Mouse (Mus musculus) midbrain, embryonic 16.5 days (tissue): Measurements from ENCODE around the gene Gm21992. TPM values are rescaled to one million over a fixed set of nuclear protein-coding genes. Genes with fewer than 3 reads are reported as not detected.

Experiments
- ATAC-seq: fragments of 200-750 bp; cut with Nextera tagmentation; 2 replicates; pipeline ENCODE4 v1.8.0; 2017; ENCODE audit warnings: moderate TSS enrichment
- H3K27ac ChIP-seq: fragments of 300-500 bp; sonication (generic); 2 replicates; pipeline ENCODE4 v1.5.1; 2014; ENCODE audit warnings: mild to moderate bottlenecking, low read length, mixed read lengths
- H3K27me3 ChIP-seq: fragments of 300-500 bp; sonication (generic); 2 replicates; pipeline ENCODE4 v1.6.1; 2014; ENCODE audit warnings: low read depth, low read length, mixed read lengths; ENCODE audit not compliant: control insufficient read depth, insufficient read depth
- H3K36me3 ChIP-seq: fragments of 300-500 bp; sonication (generic); 2 replicates; pipeline ENCODE4 v1.6.1; 2014; ENCODE audit warnings: mild to moderate bottlenecking, low read length, moderate library complexity, mixed read lengths; ENCODE audit not compliant: control insufficient read depth, insufficient read depth
- H3K4me1 ChIP-seq: fragments of 300-500 bp; sonication (generic); 2 replicates; pipeline ENCODE4 v1.6.1; 2014; ENCODE audit warnings: mild to moderate bottlenecking, low read length, mixed read lengths; ENCODE audit not compliant: control insufficient read depth, insufficient read depth
- H3K4me2 ChIP-seq: fragments of 300-500 bp; sonication (generic); 2 replicates; pipeline ENCODE4 v1.6.1; 2014; ENCODE audit warnings: mild to moderate bottlenecking, low read length, mixed read lengths
- H3K4me3 ChIP-seq: fragments of 300-500 bp; sonication (generic); 2 replicates; pipeline ENCODE4 v1.5.1; 2014; ENCODE audit warnings: low read depth, mild to moderate bottlenecking, low read length, moderate library complexity, mixed read lengths
- H3K9ac ChIP-seq: fragments of 300-500 bp; sonication (generic); 2 replicates; pipeline ENCODE4 v1.6.1; 2014; ENCODE audit warnings: low read depth, low read length, mixed read lengths
- H3K9me3 ChIP-seq: fragments of 300-500 bp; sonication (generic); replicated peaks from 2 replicates; pipeline ENCODE4 v1.6.1; 2014; ENCODE audit warnings: mild to moderate bottlenecking, low read length, mixed read lengths; ENCODE audit not compliant: control insufficient read depth, poor library complexity, severe bottlenecking
- WGBS: fragments of 180-500 bp; shearing (Covaris S2); extraction: QIAGEN DNeasy Blood & Tissue Kit; methylation state at CpG from one replicate; pipeline ENCODE4 v1.1.7; 2014; 5-methylcytosine and 5-hydroxymethylcytosine counted together
- polyA plus RNA-seq: library from polyadenylated mRNA; unstranded; fragments of >200 nt; fragmentation: Nextera tagmentation; extraction: Ambion mirVana; gene quantifications from 2 replicates; pipeline ENCODE4 v1.2.1, GENCODE M21; 2015

Gene Gm21992
- polyA plus RNA-seq, 1 experiment from 2014 or later = 19.0 TPM

DNA sequence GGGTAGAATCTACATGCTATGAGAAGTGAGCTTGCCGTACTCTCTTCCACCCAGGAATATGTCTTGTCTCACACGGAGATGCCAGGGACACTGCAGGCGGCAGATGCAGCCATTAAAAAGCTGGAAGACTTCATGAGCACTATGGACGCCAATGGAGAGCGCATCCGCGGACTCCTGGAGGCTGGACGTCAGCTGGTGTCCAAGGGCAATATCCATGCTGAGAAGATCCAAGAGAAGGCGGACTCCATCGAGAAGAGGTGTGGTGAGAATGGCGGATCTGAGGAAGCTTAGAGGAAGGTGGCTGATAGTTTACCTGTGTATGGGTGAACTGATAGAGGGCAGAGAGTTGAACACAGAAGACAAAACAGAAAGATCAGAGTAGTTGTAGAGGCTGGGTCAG, 72.4 kb downstream of the Gm21992 start:
- no peak overlapping the region for H3K4me2 ChIP-seq
- no peaks in the 10 kb centered on the region for H3K4me1 ChIP-seq
- H3K4me3 ChIP-seq = no peak overlapping the region
- no peaks in the 10 kb centered on the region for H3K27me3 ChIP-seq
- H3K27ac ChIP-seq = no peak overlapping the region
- H3K9ac ChIP-seq = no peak overlapping the region
- WGBS = 96% methylated on average over 11 of the region's 11 CpGs
- peaks cover 59% of the 10 kb centered on the region for H3K36me3 ChIP-seq
- no peaks in the 10 kb centered on the region for H3K9me3 ChIP-seq
- no peak for ATAC-seq

DNA sequence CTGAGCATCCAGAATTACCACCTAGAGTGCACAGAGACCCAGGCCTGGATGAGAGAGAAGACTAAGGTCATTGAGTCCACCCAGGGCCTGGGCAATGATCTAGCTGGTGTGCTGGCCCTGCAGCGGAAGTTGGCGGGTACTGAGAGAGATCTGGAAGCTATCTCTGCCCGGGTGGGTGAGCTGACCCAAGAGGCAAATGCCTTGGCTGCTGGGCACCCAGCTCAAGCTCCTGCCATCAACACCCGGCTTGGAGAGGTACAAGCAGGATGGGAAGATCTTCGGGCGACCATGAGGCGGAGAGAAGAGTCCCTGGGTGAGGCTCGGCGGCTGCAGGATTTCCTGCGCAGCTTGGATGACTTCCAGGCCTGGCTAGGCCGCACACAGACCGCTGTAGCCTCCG, 73.5 kb downstream of the Gm21992 start:
- Histone ChIP-seq H3K9me3 (no peaks in the 10 kb centered on the region), H3K4me3 (no peak overlapping the region), H3K27ac (no peak overlapping the region), H3K4me1 (no peaks in the 10 kb centered on the region), H3K4me2 (no peak overlapping the region), H3K27me3 (no peaks in the 10 kb centered on the region), H3K36me3 (peaks cover 65% of the 10 kb centered on the region), H3K9ac (no peak overlapping the region)
- WGBS = 90% methylated on average over 13 of the region's 13 CpGs
- no peak for ATAC-seq

DNA sequence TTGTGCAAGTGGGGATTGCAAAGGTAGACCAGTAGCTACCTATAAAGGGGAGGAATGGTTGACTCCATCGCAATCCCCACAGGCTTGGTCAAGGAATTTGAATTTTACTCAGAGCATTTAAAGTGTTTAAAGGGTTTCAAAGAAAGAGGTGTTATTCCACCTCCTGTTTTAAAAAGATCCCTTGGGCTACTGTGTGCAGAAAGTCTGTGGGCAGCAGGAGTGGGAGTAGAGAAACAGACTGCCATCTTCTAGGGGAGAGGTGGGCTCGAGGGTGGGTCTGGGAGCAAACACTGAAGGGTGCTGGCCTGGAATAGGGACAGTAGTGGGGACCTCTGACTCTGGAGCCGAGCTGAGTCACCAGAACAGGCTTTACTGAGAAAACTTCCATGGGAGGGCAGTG, 78.4 kb downstream of the Gm21992 start:
- ATAC-seq = no peak
- H3K4me3 ChIP-seq = no peak overlapping the region
- no peak overlapping the region for H3K27ac ChIP-seq
- peaks cover 64% of the 10 kb centered on the region for H3K36me3 ChIP-seq
- H3K27me3 ChIP-seq = no peaks in the 10 kb centered on the region
- H3K9ac ChIP-seq = no peak overlapping the region
- H3K9me3 ChIP-seq = no peaks in the 10 kb centered on the region
- WGBS = 94% methylated on average over 3 of the region's 3 CpGs
- no peaks in the 10 kb centered on the region for H3K4me1 ChIP-seq
- no peak overlapping the region for H3K4me2 ChIP-seq

DNA sequence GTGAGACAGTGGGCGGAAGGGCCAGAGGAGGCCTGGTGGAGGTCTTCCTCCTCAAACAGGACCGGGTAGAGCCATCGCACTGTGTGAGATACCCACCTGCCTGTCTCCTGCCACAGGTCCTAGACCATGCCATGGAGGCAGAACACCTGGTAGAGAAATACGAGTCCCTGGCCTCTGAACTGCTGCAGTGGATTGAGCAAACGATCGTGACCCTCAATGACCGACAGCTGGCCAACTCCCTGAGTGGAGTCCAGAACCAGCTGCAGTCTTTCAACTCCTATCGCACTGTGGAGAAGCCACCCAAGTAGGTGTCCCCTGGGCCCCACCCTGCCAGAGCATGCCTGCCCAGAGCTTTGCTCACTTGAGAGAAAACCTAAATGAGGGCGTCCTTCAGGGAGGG, 82.2 kb downstream of the Gm21992 start:
- Histone ChIP-seq H3K27me3 (no peaks in the 10 kb centered on the region), H3K9me3 (no peaks in the 10 kb centered on the region), H3K9ac (no peak overlapping the region), H3K4me3 (no peak overlapping the region), H3K4me2 (no peak overlapping the region), H3K36me3 (peaks cover 65% of the 10 kb centered on the region), H3K4me1 (no peaks in the 10 kb centered on the region), H3K27ac (no peak overlapping the region)
- whole genome bisulfite sequencing = 95% methylated on average over 9 of the region's 9 CpGs
- no peak for ATAC-seq

DNA sequence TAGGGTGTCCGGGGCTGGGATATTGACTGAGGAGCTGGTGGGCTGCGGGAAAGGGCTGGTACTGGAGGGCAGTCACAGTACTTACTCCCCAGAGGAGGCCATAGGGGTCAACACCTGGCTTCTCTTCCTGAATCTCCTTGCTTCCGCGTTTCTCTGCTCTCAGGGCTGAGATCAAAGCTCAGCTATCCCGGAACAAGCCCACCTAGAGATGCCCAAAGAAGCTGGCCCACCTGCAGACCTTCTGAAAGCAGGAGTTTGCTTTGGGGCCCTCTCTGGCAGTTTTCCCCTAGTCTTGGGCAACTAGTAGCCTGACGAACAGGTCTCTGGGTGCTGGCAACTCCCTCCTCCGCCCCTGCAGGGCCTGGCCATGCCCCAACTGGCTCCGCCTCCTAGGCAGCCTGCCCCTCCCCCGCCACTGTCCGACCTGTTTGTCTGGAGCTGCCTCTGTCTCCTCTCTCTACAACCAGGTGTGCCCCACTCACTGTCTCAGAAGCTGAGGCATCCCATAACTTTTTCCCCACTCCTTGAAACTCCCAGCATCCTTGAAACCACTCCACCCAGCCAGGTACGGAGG, 90.7 kb downstream of the Gm21992 start:
- WGBS = 18% methylated on average over 11 of the region's 11 CpGs
- H3K27ac ChIP-seq = no peak overlapping the region
- H3K4me3 ChIP-seq = no peak overlapping the region
- no peaks in the 10 kb centered on the region for H3K27me3 ChIP-seq
- H3K36me3 ChIP-seq = peaks cover 16% of the 10 kb centered on the region; the same call in 1 of the 2 replicates
- ATAC-seq = no peak
- no peaks in the 10 kb centered on the region for H3K9me3 ChIP-seq
- no peak overlapping the region for H3K9ac ChIP-seq
- H3K4me1 ChIP-seq = no peaks in the 10 kb centered on the region
- H3K4me2 ChIP-seq = no peak overlapping the region

DNA sequence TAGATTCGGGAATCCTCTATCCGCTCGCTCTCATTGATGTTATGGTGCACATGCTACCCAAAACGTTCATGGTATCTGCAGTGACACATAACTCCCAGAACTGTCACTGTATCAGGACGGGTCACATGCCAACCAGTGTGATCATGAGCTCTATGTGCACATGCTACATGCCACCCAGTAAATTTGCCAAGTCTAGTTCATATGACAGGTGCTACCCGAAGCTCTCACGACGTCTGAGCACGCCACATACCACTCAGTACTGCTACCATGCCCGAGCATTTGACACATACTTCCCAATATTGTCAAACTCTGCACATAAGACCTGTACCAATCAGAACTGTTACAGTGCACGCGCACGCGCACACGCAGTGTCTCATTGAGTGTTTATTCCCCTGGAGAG, 91.3 kb downstream of the Gm21992 start:
- no peak overlapping the region for H3K4me3 ChIP-seq
- ATAC-seq = no peak
- WGBS = 85% methylated on average over 15 of the region's 15 CpGs
- H3K9ac ChIP-seq = no peak overlapping the region
- peaks cover 13% of the 10 kb centered on the region; the same call in 1 of the 2 replicates for H3K36me3 ChIP-seq
- no peak overlapping the region for H3K4me2 ChIP-seq
- no peak overlapping the region for H3K27ac ChIP-seq
- H3K4me1 ChIP-seq = no peaks in the 10 kb centered on the region; the same call in 1 of the 2 replicates
- no peaks in the 10 kb centered on the region for H3K9me3 ChIP-seq
- no peaks in the 10 kb centered on the region for H3K27me3 ChIP-seq

DNA sequence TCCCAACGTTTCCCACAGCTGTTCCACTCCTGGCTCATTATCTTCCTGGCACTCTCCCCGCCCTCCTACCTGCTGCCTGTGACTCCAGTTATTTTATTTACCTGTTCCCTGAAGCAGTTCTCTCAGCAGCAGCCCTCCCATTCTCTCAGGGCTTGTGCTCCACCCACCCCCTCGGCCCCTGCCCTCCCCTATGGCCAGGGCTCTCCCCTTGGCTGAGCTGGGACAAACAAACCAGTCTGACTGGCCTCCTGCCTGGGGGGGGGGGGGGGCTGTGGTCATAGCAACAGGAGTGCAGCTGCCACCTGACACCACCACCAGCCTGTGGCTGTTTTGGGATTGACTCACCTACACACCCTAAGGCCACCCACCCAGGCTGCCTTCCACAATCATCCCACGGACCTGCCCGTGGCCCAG, 92.1 kb downstream of the Gm21992 start:
- Histone ChIP-seq H3K36me3 (peaks cover 8% of the 10 kb centered on the region; the same call in 1 of the 2 replicates), H3K4me1 (peaks cover 7% of the 10 kb centered on the region), H3K27ac (no peak overlapping the region), H3K4me3 (no peak overlapping the region), H3K27me3 (no peaks in the 10 kb centered on the region), H3K9me3 (no peaks in the 10 kb centered on the region), H3K9ac (no peak overlapping the region), H3K4me2 (no peak overlapping the region)
- no peak for ATAC-seq
- 15% methylated on average over 5 of the region's 5 CpGs for WGBS

DNA sequence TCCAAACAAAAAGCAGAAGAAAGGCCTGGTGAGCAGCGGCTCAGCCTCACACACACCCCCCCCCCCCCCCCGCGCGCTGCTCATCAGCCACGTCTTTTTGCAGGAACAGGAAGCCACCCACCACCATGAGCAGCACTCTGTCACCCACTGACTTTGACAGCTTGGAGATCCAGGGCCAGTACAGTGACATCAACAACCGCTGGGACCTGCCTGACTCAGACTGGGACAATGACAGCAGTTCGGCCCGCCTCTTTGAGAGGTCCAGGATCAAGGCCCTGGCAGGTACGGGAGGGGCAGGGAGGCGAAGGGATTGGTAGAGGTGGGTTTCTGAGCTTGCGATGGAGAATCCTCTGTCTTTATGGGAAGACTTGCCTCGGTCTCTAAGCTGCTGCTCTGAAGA, 92.7 kb downstream of the Gm21992 start:
- no peak overlapping the region for H3K4me3 ChIP-seq
- 0 out of 2 replicates have a peak, but pooled peaks cover 6% of the 10 kb centered on the region for H3K36me3 ChIP-seq
- no peak overlapping the region for H3K9ac ChIP-seq
- peaks cover 14% of the 10 kb centered on the region for H3K4me1 ChIP-seq
- H3K4me2 ChIP-seq = no peak overlapping the region
- no peaks in the 10 kb centered on the region for H3K27me3 ChIP-seq
- H3K27ac ChIP-seq = no peak overlapping the region
- WGBS = 36% methylated on average over 12 of the region's 12 CpGs
- ATAC-seq = no peak
- no peaks in the 10 kb centered on the region for H3K9me3 ChIP-seq

DNA sequence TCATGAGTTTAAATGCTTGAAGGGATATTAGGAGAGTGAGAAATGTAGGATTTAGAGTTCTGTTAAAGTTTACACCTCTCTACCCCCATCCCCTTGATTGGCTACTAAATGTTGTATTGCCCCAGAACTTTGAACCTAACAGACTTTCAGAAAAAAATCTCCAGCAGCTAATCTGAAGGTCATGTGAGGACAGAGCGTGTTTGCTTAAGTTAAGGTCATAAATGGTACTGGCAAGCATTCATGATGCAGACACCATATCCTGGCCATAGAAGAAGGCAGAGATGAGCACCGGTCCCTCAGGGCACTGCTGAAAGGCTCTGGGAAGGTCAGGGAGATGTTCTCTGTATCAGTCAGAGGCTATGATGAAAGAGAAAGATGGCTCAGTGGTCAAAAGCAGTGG, 94.1 kb downstream of the Gm21992 start:
- Histone ChIP-seq H3K27me3 (no peaks in the 10 kb centered on the region), H3K4me1 (peaks cover 22% of the 10 kb centered on the region), H3K9me3 (no peaks in the 10 kb centered on the region), H3K27ac (no peak overlapping the region), H3K36me3 (0 out of 2 replicates have a peak, but pooled peaks cover 6% of the 10 kb centered on the region), H3K4me2 (no peak overlapping the region), H3K9ac (no peak overlapping the region), H3K4me3 (no peak overlapping the region)
- no peak for ATAC-seq
- 98% methylated on average over 2 of the region's 2 CpGs for WGBS
